Mouse (Mus musculus) kidney, adult 9 months (tissue): ENCODE results near the gene Tigar.

ENCODE experiments used
- DNase-seq: peaks from one replicate; pipeline ENCODE4 v3.0.0; 2022

Tigar gene

GRCm38 (mm10) chr6:127079867-127080731 lies 29.3 kb downstream of the Tigar start:
- DNase-seq, result peak; percentile 10

DNA sequence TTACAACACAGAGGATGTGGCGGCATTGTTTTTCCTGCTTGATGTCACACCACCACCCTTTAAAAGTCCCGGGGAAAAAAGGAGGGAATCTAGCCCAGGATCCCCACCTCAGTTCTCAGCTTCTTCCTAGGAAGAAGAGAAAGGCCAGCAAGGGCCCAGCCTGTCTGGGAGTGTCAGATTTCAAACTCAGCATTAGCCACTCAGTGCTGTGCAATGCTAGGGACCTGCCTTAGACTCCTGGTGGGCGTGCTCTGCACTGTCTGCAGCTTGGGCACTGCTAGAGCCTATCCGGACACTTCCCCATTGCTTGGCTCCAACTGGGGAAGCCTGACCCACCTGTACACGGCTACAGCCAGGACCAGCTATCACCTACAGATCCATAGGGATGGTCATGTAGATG lies 36.5 kb downstream of the Tigar start, which contains the start of gene Fgf23:
TSS of gene Fgf23 (plus strand) at position 86 of the 400 bp plus-strand sequence.
- no peak for DNase-seq

DNA sequence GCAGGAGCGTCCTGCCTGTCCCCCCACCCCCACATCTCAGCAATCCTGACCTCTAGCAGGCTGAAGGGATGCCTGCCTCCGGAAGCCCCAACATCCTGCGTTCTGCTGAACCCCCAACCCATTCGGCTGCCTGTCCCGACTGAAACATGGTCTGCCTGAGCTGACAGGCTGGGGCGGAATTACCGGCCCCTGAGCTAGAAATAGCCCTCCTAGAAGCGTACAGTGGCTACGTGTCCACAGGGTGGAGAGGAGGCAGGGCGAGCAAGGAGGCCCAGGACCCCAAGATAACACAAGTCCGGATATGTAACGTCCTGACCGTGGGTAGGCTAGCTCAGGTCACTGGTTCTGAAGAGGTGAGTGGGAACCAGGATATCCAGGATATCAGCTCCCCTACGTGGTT lies 44.5 kb downstream of the Tigar start:
- no peak for DNase-seq

- DNase-seq, result no peak
These were observed 45.4 kb downstream of the Tigar start for GRCm38 (mm10) chr6:127063915-127064314.

- no peak for DNase-seq
These were observed 49.4 kb downstream of the Tigar start for GRCm38 (mm10) chr6:127059975-127060374.

GRCm38 (mm10) chr6:127056990-127057588 lies 52.3 kb downstream of the Tigar start:
- DNase-seq, result no peak

DNA sequence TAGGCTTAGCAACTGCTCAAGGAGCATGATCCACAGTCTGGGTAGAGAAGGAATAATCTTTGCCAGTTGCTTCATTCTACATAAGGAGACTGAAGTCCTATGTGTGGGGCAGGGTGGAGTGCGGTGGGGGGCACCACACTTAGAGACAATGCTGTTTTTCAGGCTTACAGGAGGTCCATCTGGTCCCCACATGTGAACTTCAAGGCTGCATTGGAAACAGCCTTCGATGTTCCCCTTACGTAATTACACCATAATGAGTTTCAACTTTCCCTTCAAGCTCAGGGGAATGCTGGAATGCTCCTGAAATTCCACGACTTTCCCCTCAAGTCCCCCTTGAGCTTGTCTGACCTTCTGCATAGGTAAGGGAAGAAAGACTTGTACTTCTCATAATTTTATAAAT lies 58.5 kb downstream of the Tigar start:
- no peak for DNase-seq

GRCm38 (mm10) chr6:127044909-127045308 lies 64.4 kb downstream of the Tigar start:
- no peak for DNase-seq
